Mouse (Mus musculus) ES-Bruce4 (cell line): ENCODE measurements around the gene Cyp2t4. TPM values are rescaled to one million over a fixed set of nuclear protein-coding genes. Genes with fewer than 3 reads are reported as not detected.

ENCODE experiments used
- H3K27ac ChIP-seq: 2 replicates; pipeline ENCODE4 v1.5.1; 2012; ENCODE audit warnings: low read length, inconsistent platforms; ENCODE audit not compliant: insufficient read depth
- H3K27me3 ChIP-seq: 2 replicates; pipeline ENCODE4 v1.6.1; 2012; ENCODE audit warnings: mild to moderate bottlenecking, low read length, inconsistent platforms; ENCODE audit not compliant: control insufficient read depth, poor library complexity, insufficient read depth, severe bottlenecking
- H3K36me3 ChIP-seq: 2 replicates; pipeline ENCODE4 v1.6.1; 2012; ENCODE audit warnings: inconsistent platforms, mild to moderate bottlenecking, low read length, moderate library complexity; ENCODE audit not compliant: control insufficient read depth, poor library complexity, insufficient read depth, severe bottlenecking
- H3K4me1 ChIP-seq: one replicate; pipeline ENCODE4 v1.8.1; 2011; ENCODE audit warnings: low read length; ENCODE audit not compliant: control insufficient read depth, insufficient read depth
- H3K4me3 ChIP-seq: 2 replicates; pipeline ENCODE4 v1.5.1; 2011; ENCODE audit warnings: low read depth, mild to moderate bottlenecking, low read length
- H3K9ac ChIP-seq: 2 replicates; pipeline ENCODE4 v1.6.1; 2012; ENCODE audit warnings: low read depth, mild to moderate bottlenecking, inconsistent platforms; ENCODE audit not compliant: poor library complexity, severe bottlenecking
- H3K9me3 ChIP-seq: replicated peaks from 2 replicates; pipeline ENCODE4 v1.6.1; 2012; ENCODE audit warnings: mild to moderate bottlenecking, low read length, inconsistent platforms; ENCODE audit not compliant: control insufficient read depth, poor library complexity, insufficient read depth, severe bottlenecking
- CTCF ChIP-seq: IDR thresholded peaks from one replicate; pipeline ENCODE4 v1.8.1; 2011; ENCODE audit warnings: low read depth, low read length
- EP300 ChIP-seq: IDR thresholded peaks from 2 replicates; pipeline ENCODE4 v1.6.1; 2011; ENCODE audit warnings: low read depth, low read length; ENCODE audit not compliant: insufficient read depth
- POLR2A ChIP-seq: IDR thresholded peaks from one replicate; pipeline ENCODE4 v1.8.1; 2011; ENCODE audit warnings: low read length; ENCODE audit not compliant: insufficient read depth
- polyA plus RNA-seq: library from polyadenylated mRNA; stranded (reverse); fragments of >200 nt; gene quantifications from 2 replicates; pipeline ENCODE4 v1.2.4, GENCODE M21; 2011; ENCODE audit warnings: low read depth; ENCODE audit not compliant: missing spikeins, insufficient read depth, insufficient read length

Gene Cyp2t4
- polyA plus RNA-seq, 1 experiment = not detected

GRCm38 (mm10) chr7:27177942-27178323 is 24.4 kb downstream of the Cyp2t4 start:
- Histone ChIP-seq H3K36me3 (no peaks in the 10 kb centered on the region), H3K9me3 (no peaks in the 10 kb centered on the region), H3K9ac (peak overlapping the region; percentile 73), H3K4me3 (peak overlapping the region; percentile 73), H3K27ac (peak overlapping the region; percentile 59), H3K27me3 (no peaks in the 10 kb centered on the region), H3K4me1 (peaks cover 3% of the 10 kb centered on the region)
- TF ChIP-seq POLR2A (no peak), CTCF (no peak), EP300 (no peak)

GRCm38 (mm10) chr7:27178324-27179216 is 25.1 kb downstream of the Cyp2t4 start, which contains the start of gene Rab4b:
Gene Rab4b (minus strand): TSS chr7:27178896.
- H3K4me3 ChIP-seq = peak within 1 kb of the TSS; percentile 81
- H3K27ac ChIP-seq = peak within 1 kb of the TSS; percentile 66
- peaks cover 3% of the 10 kb centered on the region for H3K4me1 ChIP-seq
- H3K9me3 ChIP-seq = no peaks in the 10 kb centered on the region
- H3K36me3 ChIP-seq = no peaks in the 10 kb centered on the region
- peak within 1 kb of the TSS; percentile 73 for H3K9ac ChIP-seq
- TF ChIP-seq POLR2A (peak; percentile 61), EP300 (no peak)
- H3K27me3 ChIP-seq = no peaks in the 10 kb centered on the region

- Histone ChIP-seq H3K9ac (peak overlapping the region; percentile 61), H3K4me3 (peak overlapping the region; percentile 78)
These were observed 25.9 kb downstream of the Cyp2t4 start for GRCm38 (mm10) chr7:27179217-27179918.

GRCm38 (mm10) chr7:27180036-27180435 is 26.5 kb downstream of the Cyp2t4 start:
- Histone ChIP-seq H3K4me3 (no peak overlapping the region), H3K4me1 (no peaks in the 10 kb centered on the region), H3K27ac (peak overlapping the region; percentile 66), H3K36me3 (no peaks in the 10 kb centered on the region), H3K9me3 (no peaks in the 10 kb centered on the region), H3K9ac (peak overlapping the region; percentile 61; the same call in 1 of the 2 replicates), H3K27me3 (no peaks in the 10 kb centered on the region)
- TF ChIP-seq POLR2A (no peak), CTCF (no peak), EP300 (no peak)

More at GRCm38 (mm10) chr7:27179217-27179918, 25.9 kb downstream of the Cyp2t4 start:
- Histone ChIP-seq H3K27ac (peak overlapping the region; percentile 66), H3K27me3 (no peaks in the 10 kb centered on the region), H3K4me1 (no peaks in the 10 kb centered on the region), H3K9me3 (no peaks in the 10 kb centered on the region), H3K36me3 (no peaks in the 10 kb centered on the region)
- TF ChIP-seq EP300 = no peak
- no peak for TF ChIP-seq CTCF
- TF ChIP-seq POLR2A = no peak

GRCm38 (mm10) chr7:27180837-27181695 is 27.6 kb downstream of the Cyp2t4 start, which contains the start of the genes Gm21983 and Mia:
Gene Gm21983 (minus strand): TSS chr7:27181086.
Gene Mia (minus strand): TSS chr7:27181157.
- no peaks in the 10 kb centered on the region for H3K9me3 ChIP-seq
- H3K27ac ChIP-seq = peak within 1 kb of the TSS; percentile 73
- peaks cover 2% of the 10 kb centered on the region for H3K36me3 ChIP-seq
- H3K4me1 ChIP-seq = no peaks in the 10 kb centered on the region
- H3K4me3 ChIP-seq = peak within 1 kb of the TSS; percentile 6
- H3K27me3 ChIP-seq = no peaks in the 10 kb centered on the region
- H3K9ac ChIP-seq = peak within 1 kb of the TSS; percentile 61; the same call in 1 of the 2 replicates
- no peak for TF ChIP-seq EP300
- TF ChIP-seq CTCF = no peak
- TF ChIP-seq POLR2A = no peak
